Mouse (Mus musculus): Measurements from ENCODE around the gene Perm1. TPM values are rescaled to one million over a fixed set of nuclear protein-coding genes. Genes with fewer than 3 reads are reported as not detected.
A peak's percentile ranks its signal among the peaks of the same experiment; 100 is the strongest.

Gene Perm1
- total and polyA plus RNA-seq, 3 experiments = 0.19 to 1.8 TPM; not detected in 1

DNA sequence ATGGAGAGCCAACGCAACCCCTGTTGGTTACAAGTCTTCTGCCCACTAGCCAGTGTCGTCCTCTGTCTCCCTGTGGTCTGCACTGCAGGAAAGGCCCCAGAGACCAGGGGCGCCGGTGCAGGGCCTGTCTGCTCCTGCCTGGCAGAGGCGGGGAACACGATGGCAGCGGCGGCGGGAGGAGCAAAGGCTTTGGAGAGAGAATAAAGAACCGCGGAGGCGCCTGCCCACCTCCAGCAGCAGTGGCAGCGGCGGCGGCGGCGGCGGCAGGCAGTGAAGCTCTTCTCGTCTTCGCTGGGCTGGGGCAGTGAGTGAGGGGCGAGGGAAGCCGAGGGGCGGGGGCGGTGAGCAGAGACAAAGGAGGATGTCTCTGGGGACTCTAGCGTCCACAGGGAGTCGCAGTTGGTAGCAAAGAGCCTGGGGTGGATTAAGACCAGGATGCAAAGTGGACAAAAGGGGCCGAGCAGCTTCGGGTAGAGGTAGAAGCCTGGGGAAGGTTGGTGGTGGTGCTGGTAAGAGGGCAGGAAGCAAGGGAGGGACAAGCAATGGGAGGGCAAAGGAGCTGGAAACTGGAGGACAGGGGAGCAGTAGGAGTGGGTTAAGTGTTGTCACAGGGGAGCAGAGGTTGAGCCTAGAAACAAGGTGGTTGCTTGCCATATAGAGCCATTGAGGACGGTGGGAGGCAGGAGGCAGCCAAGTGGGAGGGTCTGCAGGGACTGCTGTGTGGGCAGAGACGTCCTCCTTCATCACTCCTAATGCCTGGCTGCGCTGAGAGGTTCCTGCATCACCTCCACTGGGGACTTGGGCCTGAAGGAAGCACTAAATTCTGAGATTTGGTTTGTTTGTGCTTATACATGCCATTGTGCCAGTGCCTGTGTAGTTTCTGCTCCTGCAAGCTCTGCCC, 29.5 kb upstream of the Perm1 start:
- H3K9ac ChIP-seq (ENCODE audit: control insufficient read depth, low read depth, low read length, poor library complexity, severe bottlenecking) = peak overlapping the region; percentile 62
- TF ChIP-seq MAZ (IDR thresholded peaks at IDR 0.05; ENCODE audit: low read depth, low read length) = no peak
- no peak for TF ChIP-seq POLR2A (IDR thresholded peaks at IDR 0.05; ENCODE audit: control insufficient read depth in 1 of 2, insufficient read depth in 1 of 2, low read depth in 1 of 2, low read length in 2 of 2, poor library complexity in 1 of 2)
- TF ChIP-seq SIN3A (IDR thresholded peaks at IDR 0.05; ENCODE audit: low read length) = 0 out of 2 replicates have a peak, but pooled peaks have one; percentile 20
- no peak for TF ChIP-seq UBTF (IDR thresholded peaks at IDR 0.05; ENCODE audit: borderline replicate concordance, insufficient read depth, low read depth, low read length)
- TF ChIP-seq ETS1 (IDR thresholded peaks at IDR 0.05; ENCODE audit: low read depth, low read length) = no peak
- DNase-seq (ENCODE audit: low read depth, low spot score) = no peak
- H3K27me3 ChIP-seq (ENCODE audit: control insufficient read depth in 1 of 2, insufficient read depth in 2 of 2, low read length in 2 of 2) = no peaks in the 10 kb centered on the region
- peaks cover 14 to 29% of the 10 kb centered on the region in 2 experiments for H3K4me1 ChIP-seq (ENCODE audit: control insufficient read depth in 1 of 2, insufficient read depth in 2 of 2, low read length in 2 of 2)
- peak overlapping the region; percentile 75 for H3K27ac ChIP-seq (ENCODE audit: control insufficient read depth, low read depth, low read length)
- peak overlapping the region; percentile 8 to 44; a peak in 3 of 4 replicates for H3K4me3 ChIP-seq (ENCODE audit: control insufficient read depth in 1 of 2, insufficient read depth in 1 of 2, low read depth in 2 of 2, low read length in 2 of 2)
- peaks cover 0 to 19% of the 10 kb centered on the region in 2 experiments; a peak in 3 of 4 replicates for H3K36me3 ChIP-seq (ENCODE audit: control insufficient read depth in 1 of 2, insufficient read depth in 2 of 2, low read length in 2 of 2)
- no peaks in the 10 kb centered on the region for H3K9me3 ChIP-seq (replicated peaks; ENCODE audit: insufficient read depth, low read length)
- H3K79me2 ChIP-seq (ENCODE audit: control insufficient read depth, insufficient read depth, low read length, poor library complexity) = no peaks in the 10 kb centered on the region

DNA sequence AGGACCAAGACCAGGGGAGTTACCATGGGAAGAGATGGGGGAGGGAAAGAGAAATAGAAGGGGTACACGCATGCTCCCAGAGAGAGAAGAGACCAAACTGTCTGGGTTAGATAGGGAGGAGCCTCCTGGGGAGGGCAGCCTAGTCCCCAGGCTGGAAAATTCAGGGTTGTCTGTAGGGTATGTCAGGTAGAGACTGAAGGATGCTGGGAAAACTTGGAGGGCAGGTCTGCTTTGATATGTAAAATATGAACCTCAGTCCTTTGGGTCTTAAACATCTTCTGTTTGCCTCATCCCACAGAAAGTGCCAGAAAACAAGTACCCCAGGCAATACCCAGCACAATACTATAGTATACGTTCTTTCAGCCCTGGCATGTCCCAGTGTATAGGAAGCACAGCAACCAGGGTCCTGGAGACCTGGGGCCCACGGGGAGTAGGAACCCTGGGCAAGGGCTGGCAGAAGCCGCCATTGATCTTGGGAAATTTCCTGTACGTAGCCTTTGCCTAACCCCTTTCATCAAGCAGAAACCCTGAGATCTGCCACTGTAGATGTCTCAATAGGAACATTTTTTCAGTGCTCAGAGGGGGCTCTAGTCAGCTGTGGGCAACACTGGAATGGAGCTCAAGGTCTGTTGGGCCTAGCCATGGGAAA, 27.4 kb upstream of the Perm1 start:
- no peak for TF ChIP-seq GABPA (IDR thresholded peaks at IDR 0.05; ENCODE audit: low read depth, low read length)
- no peak for TF ChIP-seq ZMIZ1 (IDR thresholded peaks at IDR 0.05; ENCODE audit: low read depth, low read length)
- TF ChIP-seq TBP (IDR thresholded peaks at IDR 0.05; ENCODE audit: low read depth, low read length) = no peak
- no peak for TF ChIP-seq CHD2 (IDR thresholded peaks at IDR 0.05; ENCODE audit: low read length)
- TF ChIP-seq ZKSCAN1 (IDR thresholded peaks at IDR 0.05; ENCODE audit: low read depth, low read length) = no peak
- TF ChIP-seq ZC3H11A (IDR thresholded peaks at IDR 0.05; ENCODE audit: low read depth, low read length) = no peak
- no peak for TF ChIP-seq SIN3A (IDR thresholded peaks at IDR 0.05; ENCODE audit: low read length)
- no peak for TF ChIP-seq POLR2A (IDR thresholded peaks at IDR 0.05; ENCODE audit: control insufficient read depth in 1 of 2, insufficient read depth in 1 of 2, low read depth in 1 of 2, low read length in 2 of 2, poor library complexity in 1 of 2)
- no peak for TF ChIP-seq POLR2AphosphoS2 (IDR thresholded peaks at IDR 0.05; ENCODE audit: low read length)
- TF ChIP-seq ZNF384 (IDR thresholded peaks at IDR 0.05; ENCODE audit: low read depth, low read length) = no peak
- no peaks in the 10 kb centered on the region for H3K9me3 ChIP-seq (replicated peaks; ENCODE audit: insufficient read depth, low read length)
- no peak overlapping the region for H3K9ac ChIP-seq (ENCODE audit: control insufficient read depth, low read depth, low read length, poor library complexity, severe bottlenecking)
- no peaks in the 10 kb centered on the region for H3K79me2 ChIP-seq (ENCODE audit: control insufficient read depth, insufficient read depth, low read length, poor library complexity)
- peaks cover 13 to 26% of the 10 kb centered on the region in 2 experiments for H3K4me1 ChIP-seq (ENCODE audit: control insufficient read depth in 1 of 2, insufficient read depth in 2 of 2, low read length in 2 of 2)
- no peak overlapping the region for H3K27ac ChIP-seq (ENCODE audit: control insufficient read depth, low read depth, low read length)
- peaks cover 0 to 16% of the 10 kb centered on the region in 2 experiments; a peak in 3 of 4 replicates for H3K36me3 ChIP-seq (ENCODE audit: control insufficient read depth in 1 of 2, insufficient read depth in 2 of 2, low read length in 2 of 2)
- H3K4me3 ChIP-seq (ENCODE audit: control insufficient read depth in 1 of 2, insufficient read depth in 1 of 2, low read depth in 2 of 2, low read length in 2 of 2) = no peak overlapping the region
- no peaks in the 10 kb centered on the region for H3K27me3 ChIP-seq (ENCODE audit: control insufficient read depth in 1 of 2, insufficient read depth in 2 of 2, low read length in 2 of 2)
- DNase-seq (ENCODE audit: low read depth, low spot score) = no peak

Data from MEL (cell line).